Mouse (Mus musculus) thymus, adult 2 months (tissue): ENCODE measurements around the gene Efcab9.

Source experiments
- CTCF ChIP-seq: fragments of 200-500 bp; IDR thresholded peaks from 2 replicates; pipeline ENCODE4 v1.5.1; 2012; ENCODE audit warnings: mild to moderate bottlenecking, control low read depth, low read length, moderate library complexity, borderline replicate concordance; ENCODE audit not compliant: control insufficient read depth, poor library complexity, insufficient read depth; ENCODE audit errors: extremely low read depth
- POLR2A ChIP-seq: fragments of 200-500 bp; IDR thresholded peaks from 2 replicates; pipeline ENCODE4 v1.6.1; 2012; ENCODE audit warnings: mild to moderate bottlenecking, low read length, control low read depth, moderate library complexity; ENCODE audit not compliant: control insufficient read depth, poor library complexity, insufficient read depth; ENCODE audit errors: extremely low read depth

GRCm38 (mm10) chr11:32538846-32539245, 7.0 kb upstream of the Efcab9 start:
- TF ChIP-seq POLR2A (no peak), CTCF (no peak)
